11 mouse cellular contexts compared by ENCODE assay signal in genomic region chr17:79326868-79327376, GRCm38 (mm10). TPM values are rescaled to one million over a fixed set of nuclear protein-coding genes. Genes with fewer than 3 reads are reported as not detected.
DNase-seq lines count a peak whose midpoint lies in the region; ATAC-seq lines count a peak whose summit lies in the region.
"Had no signal": no experiment of that assay in that cellular context is flagged by ENCODE, and none has a peak within 500 bp of the region (broad histone marks: within the 10 kb centered on the region; RNA-seq: fewer than 3 reads in every experiment).

No protein-coding gene starts in this region.

- H3K36me3 ChIP-seq in midbrain, embryonic 13.5 days: no peaks in the 10 kb centered on the region
- H3K36me3 ChIP-seq in midbrain, embryonic 10.5 days: no peaks in the 10 kb centered on the region
- H3K36me3 ChIP-seq in hindbrain, embryonic 14.5 days (replicated peaks; ENCODE audit: control insufficient read depth, insufficient read depth): peaks cover 1% of the 10 kb centered on the region; the same call in 1 of the 2 replicates
- no peaks in the 10 kb centered on the region for H3K36me3 ChIP-seq in heart, embryonic 10.5 days

- 74% methylated on average over 4 of the region's 4 CpGs for WGBS in midbrain, embryonic 13.5 days
- WGBS in midbrain, embryonic 10.5 days: 91% methylated on average over 4 of the region's 4 CpGs
- 62% methylated on average over 4 of the region's 4 CpGs for WGBS in hindbrain, embryonic 14.5 days
- 81% methylated on average over 4 of the region's 4 CpGs for WGBS in heart, embryonic 10.5 days

- peak; percentile 49; the same call in 1 of the 2 replicates for ATAC-seq in midbrain, embryonic 13.5 days
- peak; percentile 75 for ATAC-seq in hindbrain, embryonic 14.5 days (ENCODE audit: low FRiP score)
- no peak for ATAC-seq in megakaryocyte progenitor cell, adult 5-6 weeks (replicated peaks; ENCODE audit: poor library complexity)

- H3K9ac ChIP-seq in midbrain, embryonic 13.5 days (replicated peaks): no peak overlapping the region
- H3K9ac ChIP-seq in hindbrain, embryonic 14.5 days: no peak overlapping the region; the same call in 1 of the 2 replicates

- intact Hi-C loops in left cerebral cortex, postnatal 10 days (cut with DNase I): no loop called here

- no peak overlapping the region for H3K27ac ChIP-seq in midbrain, embryonic 13.5 days
- H3K27ac ChIP-seq in midbrain, embryonic 10.5 days (replicated peaks): no peak overlapping the region
- H3K27ac ChIP-seq in hindbrain, embryonic 14.5 days: no peak overlapping the region
- H3K27ac ChIP-seq in heart, embryonic 10.5 days: no peak overlapping the region

- no peak overlapping the region for H3K4me2 ChIP-seq in midbrain, embryonic 13.5 days (replicated peaks)
- H3K4me2 ChIP-seq in hindbrain, embryonic 14.5 days (replicated peaks): no peak overlapping the region

- H3K4me3 ChIP-seq in midbrain, embryonic 13.5 days (replicated peaks): no peak overlapping the region
- no peak overlapping the region for H3K4me3 ChIP-seq in midbrain, embryonic 10.5 days
- no peak overlapping the region for H3K4me3 ChIP-seq in hindbrain, embryonic 14.5 days (replicated peaks; ENCODE audit: low read length)
- H3K4me3 ChIP-seq in heart, embryonic 10.5 days: no peak overlapping the region

- no peak for DNase-seq in midbrain, embryonic 10.5 days (ENCODE audit: low spot score)
- no peak for DNase-seq in hindbrain, embryonic 14.5 days (ENCODE audit: low spot score)
- peak; percentile 25 to 55 for DNase-seq in left cerebral cortex, postnatal 10 days (ENCODE audit: extremely low spot score in 1 of 2, low spot score in 2 of 2)
- peak; percentile 37 to 39 for DNase-seq in right cerebral cortex, postnatal 36 days (ENCODE audit: low spot score in 2 of 2)
- DNase-seq in liver: no peak
- DNase-seq in heart, embryonic 10.5 days (ENCODE audit: low spot score): no peak
- DNase-seq: adrenal gland, postnatal 36 days; cerebellum, postnatal 14 days; lung, adult 18-20 months had no signal

- 0 out of 2 replicates have a peak, but pooled peaks cover 2% of the 10 kb centered on the region for H3K4me1 ChIP-seq in midbrain, embryonic 13.5 days (replicated peaks)
- no peaks in the 10 kb centered on the region for H3K4me1 ChIP-seq in midbrain, embryonic 10.5 days
- H3K4me1 ChIP-seq in hindbrain, embryonic 14.5 days (replicated peaks; ENCODE audit: control insufficient read depth, insufficient read depth, low read length): no peaks in the 10 kb centered on the region
- H3K4me1 ChIP-seq in heart, embryonic 10.5 days: no peaks in the 10 kb centered on the region

- no peaks in the 10 kb centered on the region for H3K27me3 ChIP-seq in midbrain, embryonic 13.5 days
- H3K27me3 ChIP-seq in midbrain, embryonic 10.5 days (ENCODE audit: low read depth, poor library complexity, severe bottlenecking): no peaks in the 10 kb centered on the region
- no peaks in the 10 kb centered on the region for H3K27me3 ChIP-seq in hindbrain, embryonic 14.5 days (ENCODE audit: control insufficient read depth, insufficient read depth, low read length)
- H3K27me3 ChIP-seq in heart, embryonic 10.5 days (ENCODE audit: insufficient read depth, poor library complexity, severe bottlenecking): no peaks in the 10 kb centered on the region; the same call in 1 of the 2 replicates

- no peaks in the 10 kb centered on the region for H3K9me3 ChIP-seq in midbrain, embryonic 13.5 days
- no peaks in the 10 kb centered on the region for H3K9me3 ChIP-seq in midbrain, embryonic 10.5 days (replicated peaks)
- no peaks in the 10 kb centered on the region for H3K9me3 ChIP-seq in hindbrain, embryonic 14.5 days (ENCODE audit: control insufficient read depth, low read length)
- H3K9me3 ChIP-seq in heart, embryonic 10.5 days: no peaks in the 10 kb centered on the region

RNA-seq across cellular contexts. Expression of gene Cdc42ep3, which starts 28.0 kb away (rescaled TPM):
- polyA plus RNA-seq in midbrain, embryonic 13.5 days (2015; fragmentation: Nextera tagmentation; extraction: Ambion mirVana): 31.7 and 36.6 TPM in 2 replicates
- 13.7 and 14.7 TPM in 2 replicates for polyA plus RNA-seq in midbrain, embryonic 10.5 days (2016; fragmentation: Nextera tagmentation; extraction: Ambion mirVana)
- 50.5 and 50.6 TPM in 2 replicates for polyA plus RNA-seq in hindbrain, embryonic 14.5 days (2014; fragmentation: Nextera tagmentation; extraction: Ambion mirVana)
- 10 to 100 TPM; 29.7 to 33.6 TPM for total RNA-seq in left cerebral cortex, postnatal 10 days (2021)
- total RNA-seq in megakaryocyte progenitor cell, adult 5-6 weeks (2015): 34.8 and 37.1 TPM in 2 replicates
- total RNA-seq in megakaryocyte progenitor cell, adult 5-6 weeks (2017): 64.5 and 82.4 TPM in 2 replicates
- 27.8 and 30.1 TPM in 2 replicates for polyA plus RNA-seq in heart, embryonic 10.5 days (2016; fragmentation: Nextera tagmentation; extraction: Ambion mirVana)

Comparison
In these comparisons a context has a peak if more than half of its experiments do, and no peak if none do; other contexts are left out.
1. DNase-seq: peak in left cerebral cortex, postnatal 10 days (2 of 2) and right cerebral cortex, postnatal 36 days (2 of 2); none in midbrain, embryonic 10.5 days (single experiment), hindbrain, embryonic 14.5 days (single experiment), liver (single experiment) and heart, embryonic 10.5 days (single experiment).